Mouse (Mus musculus) regulatory T cell (primary cell): ENCODE measurements at regions not wholly inside any gene's neighbourhood (a gene's known extent, or its start where the extent isn't known, plus 50 kb on each side); places are given as distances from the start of the nearest gene placed in this dataset.

Experiments
- in situ Hi-C: fragments of 300-600 bp; cut with MboI, MseI; formaldehyde crosslinking; loops from one replicate; pipeline ENCODE4 v1.15.1; 2025; ENCODE audit warnings: high pct_unique_total_duplicates

DNA sequence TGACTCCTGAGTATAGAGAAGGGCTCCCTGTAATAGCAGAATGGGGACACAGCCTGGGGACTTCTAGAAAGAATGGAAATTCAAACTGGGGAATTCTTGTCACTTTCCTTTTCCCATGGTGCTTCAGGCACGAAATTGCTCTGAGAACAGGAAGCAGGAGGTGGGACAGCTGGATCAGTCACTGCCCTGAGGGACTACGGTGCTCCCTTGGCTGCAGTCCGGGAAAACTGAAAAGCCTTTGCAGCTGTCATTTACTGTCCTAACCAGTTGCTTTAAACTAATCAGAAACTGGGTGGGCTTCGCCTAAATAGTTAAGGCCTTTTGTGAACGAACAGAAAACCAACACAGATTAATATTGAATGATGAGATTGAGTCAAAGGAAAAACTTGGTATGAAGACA is 237.9 kb downstream of the Cbln4 start:
- in situ Hi-C loops, result no loop called here

DNA sequence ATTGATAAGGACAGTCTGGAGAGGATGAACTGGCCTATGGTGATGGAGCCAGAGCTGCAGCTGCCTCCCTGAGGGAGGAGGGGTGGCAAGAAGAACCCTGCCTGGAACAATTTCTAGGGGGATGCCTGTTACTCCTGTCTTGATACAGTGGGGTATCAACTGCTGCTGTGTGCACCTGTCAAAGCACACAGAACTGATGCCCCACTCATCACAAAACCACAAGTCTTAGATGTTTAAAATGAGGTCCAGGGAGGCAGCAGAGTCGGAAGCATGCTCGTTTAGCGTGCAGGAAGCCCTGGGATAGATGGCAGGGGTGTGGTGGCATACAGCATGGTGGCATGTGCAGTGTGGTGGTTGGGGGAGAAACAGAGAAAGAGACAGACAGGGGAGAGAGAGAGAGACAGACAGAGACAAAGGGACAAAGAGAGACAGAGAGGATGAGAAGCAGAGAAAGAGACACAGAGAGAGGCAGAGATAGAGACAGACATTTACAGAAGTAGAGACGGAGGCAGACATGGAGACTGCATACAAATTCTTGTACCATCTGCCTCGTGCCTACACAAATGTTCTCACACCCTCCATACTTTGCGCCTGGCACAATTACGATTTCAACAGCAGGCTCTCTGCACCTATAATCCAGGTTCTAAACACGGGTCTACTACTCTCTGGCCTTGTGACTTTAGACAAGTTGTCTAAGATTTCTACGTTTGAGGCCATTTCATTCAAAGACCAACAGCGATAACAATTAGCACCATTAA is 242.6 kb downstream of the Cbln4 start:
- in situ Hi-C loops, result no loop called here

DNA sequence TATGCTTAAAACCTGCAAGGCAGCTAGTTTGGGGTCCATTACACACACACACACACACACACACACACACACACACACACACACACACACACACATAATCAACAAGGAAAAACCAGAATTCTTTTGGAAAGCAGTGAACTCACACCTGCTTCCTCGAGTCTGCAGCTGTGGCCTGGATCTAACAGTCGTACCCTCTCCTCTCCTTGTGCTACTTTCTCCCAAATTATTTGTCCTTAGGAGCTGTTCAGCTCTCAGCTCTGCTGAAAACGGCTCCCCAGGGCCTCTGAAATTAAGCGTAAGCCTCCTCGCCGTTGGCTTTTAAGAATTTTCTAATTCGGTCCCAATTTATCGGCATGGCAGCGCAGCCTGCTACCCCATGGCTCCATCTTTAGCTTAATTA is 243.9 kb downstream of the Cbln4 start:
- in situ Hi-C loops, result no loop called here

DNA sequence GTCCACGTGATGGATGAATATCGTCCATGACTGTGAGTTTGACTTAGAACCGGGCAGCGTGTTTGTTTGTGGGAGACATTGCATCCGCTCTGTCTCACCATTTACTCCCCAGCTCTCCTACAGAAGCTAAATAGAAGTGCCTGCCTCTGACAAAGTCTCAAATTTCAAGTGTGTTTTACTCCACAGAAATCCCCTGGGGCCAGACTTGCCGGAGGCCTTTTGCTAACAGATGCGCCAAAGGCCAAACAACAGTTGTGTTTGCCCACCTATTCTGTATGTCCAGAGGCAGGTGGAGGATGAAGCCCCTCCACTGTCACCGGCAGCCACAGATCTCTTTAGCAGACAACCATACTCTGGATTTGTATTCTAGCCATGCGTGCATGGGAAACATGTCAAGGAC is 252.6 kb downstream of the Cbln4 start:
- in situ Hi-C loops, result no loop called here

DNA sequence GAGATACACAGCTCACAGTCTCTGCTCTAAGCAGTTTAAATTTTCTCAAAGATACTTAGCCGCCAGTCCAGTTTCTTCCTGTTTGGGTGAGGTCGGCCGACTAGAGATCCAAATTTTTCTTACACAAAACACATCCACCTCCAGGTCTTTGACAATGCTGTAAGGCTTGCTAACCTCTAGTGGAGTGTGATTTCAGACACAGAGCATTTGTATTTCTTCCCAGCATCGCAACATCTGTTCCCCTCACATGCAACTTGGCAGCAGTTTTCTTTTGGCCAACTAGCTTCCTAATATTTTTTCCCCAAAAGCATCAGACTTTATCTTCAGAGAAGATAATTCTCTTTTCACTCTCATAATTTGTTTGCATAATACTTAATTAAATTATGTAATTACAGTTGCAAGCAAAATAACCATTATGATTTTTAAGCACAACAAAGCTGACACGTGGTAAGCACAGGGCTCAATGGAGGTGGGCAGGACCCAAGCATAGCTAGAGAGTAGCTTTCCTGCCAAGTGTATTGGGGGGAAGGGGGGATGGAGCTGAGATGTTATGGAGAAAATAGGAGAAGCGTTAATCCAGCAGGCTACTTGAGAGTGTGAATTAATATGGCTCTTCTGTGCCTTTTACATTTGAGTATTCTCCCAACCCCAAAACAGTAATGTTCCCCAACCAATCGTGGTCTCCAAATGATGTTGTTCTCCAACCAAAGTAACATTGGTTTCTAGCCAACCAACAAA is 276.9 kb downstream of the Cbln4 start:
- in situ Hi-C loops, result no loop called here

DNA sequence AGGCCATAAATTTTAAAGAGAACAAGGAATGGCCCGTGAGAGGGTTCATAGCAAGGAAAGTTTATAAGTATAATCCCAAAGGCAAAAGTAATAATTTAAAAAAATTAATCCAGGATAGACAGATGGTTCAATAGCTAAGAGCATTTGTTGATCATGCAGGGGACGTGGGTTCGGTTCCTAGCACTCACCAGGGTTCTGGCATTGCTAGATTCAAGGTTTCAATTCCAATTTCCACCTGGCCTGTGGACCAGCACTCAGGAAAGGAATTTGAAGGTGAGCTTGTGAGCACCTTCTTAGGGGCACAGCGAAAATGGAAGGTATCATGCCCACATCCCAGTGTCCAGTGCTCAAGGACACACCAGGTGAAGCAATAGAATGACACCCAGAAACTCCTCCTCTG is 278.2 kb downstream of the Cbln4 start:
- in situ Hi-C loops, result no loop called here

DNA sequence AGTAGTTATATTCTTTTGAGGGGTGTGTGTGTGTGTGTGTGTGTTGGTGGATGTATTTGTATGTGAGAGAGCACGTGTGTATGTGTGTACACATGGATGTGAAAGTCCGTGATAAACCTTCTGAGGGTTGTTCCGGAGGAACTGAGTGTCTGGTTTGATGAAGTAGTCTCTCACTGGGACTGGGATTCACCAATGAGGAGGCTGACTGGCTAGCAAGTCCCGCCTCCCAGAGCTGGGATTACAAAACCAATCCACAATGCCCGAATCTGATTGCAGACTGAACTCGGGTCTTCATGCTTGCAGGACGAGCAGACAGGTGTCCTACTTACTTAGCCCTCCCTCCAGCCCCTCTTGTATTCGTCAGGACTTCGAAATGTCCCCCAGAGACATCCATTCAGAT is 289.8 kb downstream of the Cbln4 start:
- in situ Hi-C loops, result no loop called here

DNA sequence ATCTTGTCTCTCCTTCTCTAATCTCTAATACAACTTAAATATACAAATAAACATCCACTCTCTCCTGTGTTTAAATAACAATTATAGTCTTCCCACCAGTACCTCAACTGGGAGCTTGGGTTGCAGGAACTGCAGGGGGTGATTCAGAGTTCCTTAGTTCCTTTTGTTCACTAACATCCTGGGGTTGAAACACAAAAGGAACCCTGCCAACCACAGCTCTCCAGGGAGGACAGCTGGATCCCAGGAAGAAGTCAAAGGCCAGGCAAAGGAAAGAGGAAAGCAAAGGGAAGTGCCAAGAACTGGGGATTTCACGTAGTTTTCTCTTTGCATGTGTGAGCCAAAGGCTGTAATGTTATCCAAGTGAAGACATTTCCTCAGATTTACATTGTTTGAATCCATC is 296.1 kb downstream of the Cbln4 start:
- in situ Hi-C loops, result no loop called here

DNA sequence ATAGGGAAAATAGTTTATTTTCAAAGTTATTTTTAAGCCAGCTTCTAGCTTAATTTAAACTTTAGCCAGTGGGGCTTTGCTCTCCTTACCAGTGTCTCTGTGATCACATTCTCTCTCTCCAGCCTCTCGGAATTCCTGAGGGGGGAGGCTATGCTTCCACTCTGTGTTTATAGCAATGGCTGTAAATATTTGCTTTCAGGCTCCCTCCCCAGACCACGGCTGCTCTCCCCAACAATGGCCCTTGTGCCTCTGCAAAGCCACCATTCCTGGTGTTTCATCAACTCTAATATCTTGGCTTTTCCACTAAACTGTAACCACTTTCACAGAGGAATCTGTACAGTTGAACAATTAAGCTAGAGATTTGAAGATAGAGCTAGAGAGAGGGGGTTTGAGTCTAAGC is 300.2 kb downstream of the Cbln4 start:
- in situ Hi-C loops, result no loop called here

DNA sequence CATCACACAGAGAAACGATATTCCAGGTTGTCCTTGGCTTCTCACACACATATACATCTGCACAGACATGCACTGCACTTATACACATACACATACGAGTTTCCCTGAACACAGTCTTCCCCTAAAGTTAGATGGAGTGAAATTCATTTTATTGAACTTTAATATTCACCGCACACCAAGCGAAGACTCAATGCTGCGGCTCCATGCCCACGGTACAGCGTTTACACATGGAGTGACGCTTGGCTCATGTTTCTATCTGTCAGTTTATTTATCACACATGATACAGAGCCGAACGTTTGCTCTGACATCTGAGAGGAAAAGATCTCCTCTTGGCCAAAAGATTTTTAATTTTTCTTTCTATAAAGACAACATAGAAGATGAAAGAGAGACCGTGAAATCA is 300.6 kb downstream of the Cbln4 start:
- in situ Hi-C loops, result no loop called here

DNA sequence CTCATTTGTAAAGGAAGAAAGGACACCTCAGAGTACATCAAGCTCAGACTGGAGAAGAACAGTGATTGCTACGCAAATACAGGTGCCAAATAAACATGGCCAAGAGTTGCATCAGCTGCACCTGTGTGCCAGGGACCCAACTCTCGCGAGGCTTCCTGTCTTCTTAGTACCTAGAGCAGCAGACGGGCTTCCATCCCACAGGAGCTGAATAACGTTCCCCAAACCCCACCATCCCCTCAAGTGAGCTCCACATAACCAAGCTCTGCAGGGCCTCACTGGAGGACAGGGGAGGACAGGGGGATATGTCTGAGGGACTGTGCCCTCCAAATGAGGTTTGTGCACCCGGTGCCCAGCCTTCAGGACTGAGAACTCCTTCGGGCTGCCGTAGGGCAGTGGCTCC is 305.5 kb downstream of the Cbln4 start:
- in situ Hi-C loops, result no loop called here

DNA sequence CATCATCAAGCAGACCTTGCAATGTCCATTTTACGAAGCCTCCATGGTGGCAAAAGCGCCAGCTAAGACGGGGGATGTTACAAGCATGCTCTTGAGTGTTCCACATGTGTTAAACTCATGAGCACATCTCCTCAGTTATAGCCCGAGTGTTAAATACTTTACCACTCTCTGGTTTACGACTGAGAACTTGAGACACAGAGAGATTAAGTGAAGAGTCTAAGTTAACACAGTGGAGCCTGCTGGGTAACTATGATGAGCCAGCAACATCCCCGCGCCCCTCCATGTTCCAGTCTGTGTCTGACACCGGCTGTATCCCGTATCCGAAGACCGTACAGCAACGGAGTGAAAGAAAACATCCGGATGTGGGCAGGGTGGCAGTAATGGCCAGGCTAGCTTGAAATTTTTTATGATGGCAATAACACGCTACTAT is 308.2 kb downstream of the Cbln4 start:
- in situ Hi-C loops, result no loop called here

DNA sequence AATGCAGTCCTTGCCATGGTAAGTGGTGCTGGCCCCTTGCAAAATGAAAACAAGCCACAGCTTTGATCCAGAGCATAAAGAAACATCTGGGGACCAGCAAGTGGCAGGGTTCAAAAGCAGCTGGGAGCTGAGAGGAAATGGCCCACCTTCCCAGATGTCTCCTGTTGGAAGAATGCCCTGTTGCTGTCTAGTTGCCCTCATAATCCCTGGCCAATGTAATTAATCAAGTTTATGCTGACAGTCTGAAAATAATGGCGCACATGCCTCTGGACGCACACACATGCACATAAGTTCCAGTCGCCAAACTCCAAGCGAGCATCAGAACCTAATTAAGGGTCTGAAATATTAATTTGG is 308.7 kb downstream of the Cbln4 start:
- in situ Hi-C loops, result no loop called here

DNA sequence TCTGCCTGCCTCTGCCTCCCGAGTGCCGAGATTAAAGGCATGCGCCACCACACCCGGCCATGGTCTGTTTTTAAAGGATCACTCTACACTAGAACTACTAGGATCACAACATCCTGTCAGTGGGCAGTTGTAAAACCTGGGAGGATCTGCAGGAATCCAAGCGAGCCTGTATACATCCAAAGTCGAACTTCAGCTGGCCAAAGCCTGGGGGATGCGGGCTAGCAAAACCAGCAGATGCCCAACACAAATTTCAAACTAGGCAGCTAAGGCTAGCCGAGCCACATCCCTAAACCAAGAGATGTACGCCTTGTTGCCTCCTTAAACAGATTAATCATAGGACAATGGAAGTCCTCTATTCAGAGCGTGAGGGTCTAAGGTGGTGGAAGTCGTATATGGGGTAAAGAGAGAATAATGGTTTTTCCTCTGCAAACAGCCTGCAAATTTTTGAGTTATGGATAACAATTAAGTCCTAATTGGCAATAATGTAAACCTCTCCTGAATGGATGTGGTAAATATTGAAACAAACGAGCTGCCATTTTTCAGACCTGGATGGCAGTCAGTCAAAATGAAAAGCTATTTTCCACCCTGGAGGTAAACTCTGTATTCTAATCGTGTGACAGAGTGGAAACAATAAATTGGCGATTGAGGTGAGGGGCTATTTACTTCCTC is 309.2 kb downstream of the Cbln4 start:
- in situ Hi-C loops, result no loop called here

DNA sequence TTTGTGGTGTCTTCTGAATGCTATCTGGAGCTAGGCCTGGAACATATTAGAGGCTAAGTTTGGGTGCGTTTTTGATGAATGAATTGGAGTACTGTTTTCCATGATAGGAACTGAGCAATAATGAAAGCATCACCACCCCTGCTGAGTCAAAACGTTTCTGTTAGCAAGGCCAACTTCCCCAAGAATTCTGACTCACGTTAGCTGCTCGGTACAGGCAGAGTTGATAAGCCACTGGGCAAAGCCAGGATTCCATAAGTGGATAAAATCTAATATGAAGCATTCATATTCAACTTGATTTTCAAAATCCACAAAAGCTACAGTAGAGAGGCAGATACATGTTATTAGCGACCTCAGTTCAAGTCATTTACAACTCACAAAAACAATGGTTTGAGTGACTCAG is 324.0 kb downstream of the Cbln4 start:
- in situ Hi-C loops, result no loop called here

DNA sequence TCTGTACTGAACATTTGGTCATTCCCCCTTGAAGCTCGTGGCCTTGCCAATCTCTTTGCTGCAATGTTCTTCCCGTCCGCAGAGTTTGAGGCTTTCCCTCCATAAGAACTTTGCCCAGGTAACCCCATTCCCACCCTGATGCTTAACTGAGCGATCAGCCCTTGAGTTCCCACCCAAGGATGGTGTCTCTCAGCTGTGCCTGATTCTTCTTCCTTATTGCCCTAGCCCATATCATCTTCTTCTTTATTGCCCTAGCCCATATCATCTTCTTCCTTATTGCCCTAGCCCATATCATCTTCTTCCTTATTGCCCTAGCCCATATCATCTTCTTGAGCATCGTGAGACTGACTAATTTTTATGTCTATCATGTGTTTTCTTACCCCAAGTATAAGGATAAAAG is 324.4 kb downstream of the Cbln4 start:
- in situ Hi-C loops, result no loop called here

DNA sequence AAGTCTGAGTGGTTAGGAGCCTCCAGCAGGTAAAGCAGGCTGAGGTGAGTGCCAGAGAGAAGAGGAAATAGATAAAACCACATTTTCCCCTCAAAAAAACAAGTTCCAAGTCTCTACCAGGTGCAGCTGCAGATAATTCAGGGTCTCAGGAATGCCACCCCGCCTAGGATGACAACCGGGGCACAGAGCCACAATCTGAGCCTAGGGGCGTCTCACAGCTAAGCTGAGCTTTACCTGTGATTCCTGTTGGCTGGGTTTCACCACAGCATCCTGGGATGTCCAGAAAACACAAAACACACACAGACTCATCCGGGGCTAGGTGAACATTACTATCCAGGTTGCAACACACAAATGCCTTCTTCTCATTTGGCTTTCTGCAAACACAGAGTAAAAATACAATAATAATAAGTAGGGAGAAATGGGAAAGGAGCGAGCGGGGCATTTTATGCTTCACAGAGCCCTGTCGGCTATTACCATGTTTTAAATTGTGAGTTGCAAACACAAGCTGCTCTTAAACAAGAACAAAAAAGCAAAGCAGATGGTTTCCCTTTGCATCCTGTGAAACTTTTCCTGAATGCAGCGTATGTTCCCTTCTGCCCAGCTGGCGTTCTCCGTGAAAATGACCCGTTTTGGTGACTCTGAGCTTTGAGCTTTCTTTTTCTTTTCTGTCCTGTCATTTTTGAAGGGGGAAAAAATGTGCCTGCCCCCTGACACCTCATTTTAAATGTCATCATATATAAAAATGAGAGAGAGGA is 330.3 kb downstream of the Cbln4 start:
- in situ Hi-C loops, result no loop called here

DNA sequence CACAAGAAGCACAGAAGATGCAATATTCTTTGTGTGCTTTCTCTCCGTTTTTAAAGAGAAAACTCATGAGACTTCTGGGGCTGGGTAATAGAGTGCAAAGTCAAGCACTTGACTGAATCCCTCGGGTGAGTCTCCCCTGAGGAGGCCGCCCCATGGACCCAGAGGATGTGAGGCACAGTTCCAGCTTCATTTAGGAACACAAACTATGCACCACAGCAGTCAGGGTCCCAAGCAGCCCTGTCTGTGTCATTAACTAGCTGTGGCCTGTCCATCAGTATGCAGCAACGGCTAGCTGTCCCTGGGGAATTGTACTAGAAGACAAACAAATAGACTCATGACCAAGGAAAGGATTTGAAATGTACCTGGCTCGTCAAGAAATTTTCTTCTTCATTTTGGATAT is 349.7 kb downstream of the Cbln4 start:
- in situ Hi-C loops, result no loop called here

DNA sequence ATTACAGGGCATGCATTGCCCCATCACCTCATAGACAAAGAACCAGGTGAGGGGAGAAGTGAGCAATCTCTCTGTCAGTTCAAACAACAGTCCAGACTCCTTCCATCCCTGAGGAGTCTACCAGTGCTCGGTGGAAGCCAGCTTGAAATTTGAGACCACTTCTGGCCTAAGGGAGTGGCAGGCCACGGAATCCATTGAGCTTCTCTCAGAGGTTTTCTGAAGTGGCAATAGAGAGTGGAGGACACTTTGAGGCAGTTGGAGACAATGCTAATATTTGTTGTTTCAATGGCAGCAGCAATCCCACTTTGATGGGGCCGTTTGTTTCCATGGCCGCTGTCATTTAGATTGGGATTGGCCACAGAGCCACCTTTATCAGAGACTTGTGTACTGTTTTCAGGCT is 352.5 kb downstream of the Cbln4 start:
- in situ Hi-C loops, result no loop called here

DNA sequence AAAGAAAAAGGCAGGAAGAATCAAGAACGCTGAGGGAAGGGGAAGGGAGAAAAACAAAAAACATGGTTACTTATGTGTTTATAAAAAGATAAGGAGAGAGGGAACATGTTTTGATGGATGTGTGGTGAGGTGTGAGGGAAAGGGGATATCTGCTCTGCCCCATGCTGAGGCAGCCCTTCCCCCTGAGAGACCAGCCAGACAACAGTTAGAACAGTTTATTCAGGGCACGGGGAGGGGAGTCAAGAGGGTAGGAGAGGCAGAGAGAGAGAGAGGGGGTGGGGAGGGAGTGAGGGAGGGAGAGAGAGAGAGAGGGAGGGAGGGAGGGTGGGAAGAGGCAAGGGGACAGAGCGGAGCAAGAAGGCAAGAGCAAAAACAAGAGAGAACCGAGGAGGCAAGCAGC is 354.2 kb downstream of the Cbln4 start:
- in situ Hi-C loops, result no loop called here

DNA sequence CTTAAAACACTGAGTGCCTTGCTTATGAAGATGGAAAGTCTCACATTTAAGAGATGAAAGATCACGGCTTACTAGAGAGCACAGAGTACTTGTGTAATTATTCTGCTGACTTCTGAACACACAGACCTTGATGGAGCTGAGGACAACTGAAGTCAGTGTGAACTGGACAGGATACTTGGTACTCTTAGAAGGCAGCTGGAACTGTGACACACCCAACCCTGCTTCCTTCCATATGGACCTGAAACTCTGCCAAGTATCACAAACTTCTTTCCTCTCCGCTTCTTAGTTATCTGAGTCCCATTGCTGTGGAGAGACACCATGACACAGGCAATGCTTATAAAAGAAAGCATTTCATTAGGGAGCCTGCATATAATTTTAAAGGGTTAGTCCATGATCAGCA is 365.3 kb downstream of the Cbln4 start:
- in situ Hi-C loops, result no loop called here

DNA sequence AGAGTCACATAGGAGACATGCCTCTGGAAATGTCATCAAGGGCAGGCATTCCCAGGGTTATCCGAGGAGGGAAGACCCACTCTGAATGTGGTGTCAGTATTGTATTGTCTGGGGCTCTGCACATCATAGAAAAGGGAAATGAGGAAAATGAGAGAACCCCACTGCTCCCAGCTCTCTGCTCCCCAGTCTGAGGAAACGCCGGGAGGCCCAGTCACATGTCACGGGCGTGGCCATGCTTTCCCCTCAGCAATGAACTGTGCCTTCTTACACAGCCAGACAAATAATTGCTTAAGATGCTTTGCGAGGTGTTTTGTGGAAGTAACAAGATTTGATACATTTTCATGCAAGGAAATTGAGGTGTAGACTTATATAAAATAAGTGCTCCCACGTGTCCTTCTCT is 366.1 kb downstream of the Cbln4 start:
- in situ Hi-C loops, result no loop called here
